Mouse (Mus musculus) macrophage (primary cell): ENCODE measurements around the gene Adam8. TPM values are rescaled to one million over a fixed set of nuclear protein-coding genes. Genes with fewer than 3 reads are reported as not detected.
A peak's percentile ranks its signal among the peaks of the same experiment; 100 is the strongest.

Experiments
- H3K27ac ChIP-seq: fragments of 350-480 bp; formaldehyde crosslinking; 2 replicates; pipeline ENCODE4 v1.9.0; 2021
- H3K36me3 ChIP-seq: fragments of 350-480 bp; formaldehyde crosslinking; 2 replicates; pipeline ENCODE4 v1.9.0; 2021; ENCODE audit errors: inconsistent target
- H3K4me3 ChIP-seq: fragments of 350-480 bp; formaldehyde crosslinking; 2 replicates; pipeline ENCODE4 v1.9.0; 2021; ENCODE audit errors: inconsistent target
- H3K79me2 ChIP-seq: fragments of 350-480 bp; formaldehyde crosslinking; 2 replicates; pipeline ENCODE4 v1.9.0; 2021; ENCODE audit errors: inconsistent target
- WGBS: methylation state at CpG from one replicate; pipeline ENCODE4 v1.1.7; 2026; ENCODE audit warnings: inconsistent platforms; ENCODE audit not compliant: missing documents; 5-methylcytosine and 5-hydroxymethylcytosine counted together
- polyA plus RNA-seq: library from polyadenylated mRNA; stranded (reverse); fragments of 250-400 nt; gene quantifications from 3 replicates; pipeline ENCODE4 v1.2.4, GENCODE M21; 2018; ENCODE audit warnings: inconsistent platforms

The Adam8 gene
- polyA plus RNA-seq, 1 experiment from 2014 or later, result 407 TPM

- Histone ChIP-seq H3K27ac (peak overlapping the region; percentile 99), H3K79me2 (no peaks in the 10 kb centered on the region), H3K4me3 (no peak overlapping the region), H3K36me3 (no peaks in the 10 kb centered on the region)
- WGBS, result 70% methylated on average over 7 of the region's 10 CpGs
These were observed 22.0 kb downstream of the Adam8 start for GRCm38 (mm10) chr7:139970216-139970919.

- Histone ChIP-seq H3K4me3 (no peak overlapping the region), H3K27ac (peak overlapping the region; percentile 99), H3K36me3 (no peaks in the 10 kb centered on the region), H3K79me2 (no peaks in the 10 kb centered on the region)
- 47% methylated on average over 5 of the region's 10 CpGs for WGBS
These were observed 22.8 kb downstream of the Adam8 start for GRCm38 (mm10) chr7:139969348-139970130.

GRCm38 (mm10) chr7:139968428-139968827 lies 23.9 kb downstream of the Adam8 start:
- 61% methylated on average over 4 of the region's 5 CpGs for WGBS
- H3K4me3 ChIP-seq, result no peak overlapping the region
- no peak overlapping the region for H3K27ac ChIP-seq
- no peaks in the 10 kb centered on the region for H3K36me3 ChIP-seq
- H3K79me2 ChIP-seq, result no peaks in the 10 kb centered on the region

GRCm38 (mm10) chr7:139967175-139967574 lies 25.2 kb downstream of the Adam8 start:
- no peak overlapping the region for H3K27ac ChIP-seq
- no peaks in the 10 kb centered on the region for H3K36me3 ChIP-seq
- 55% methylated on average over 4 of the region's 4 CpGs for WGBS
- H3K79me2 ChIP-seq, result no peaks in the 10 kb centered on the region
- no peak overlapping the region for H3K4me3 ChIP-seq

- Histone ChIP-seq H3K27ac (no peak overlapping the region), H3K36me3 (no peaks in the 10 kb centered on the region)
- WGBS, result 71% methylated on average over 3 of the region's 4 CpGs
These were observed 28.5 kb downstream of the Adam8 start for GRCm38 (mm10) chr7:139963814-139964213.

GRCm38 (mm10) chr7:139961141-139961540 lies 31.2 kb downstream of the Adam8 start:
- H3K4me3 ChIP-seq, result no peak overlapping the region
- H3K36me3 ChIP-seq, result no peaks in the 10 kb centered on the region
- H3K79me2 ChIP-seq, result no peaks in the 10 kb centered on the region
- no peak overlapping the region for H3K27ac ChIP-seq
- 91% methylated on average over 10 of the region's 10 CpGs for WGBS

More at GRCm38 (mm10) chr7:139963814-139964213, 28.5 kb downstream of the Adam8 start:
- Histone ChIP-seq H3K4me3 (no peak overlapping the region), H3K79me2 (no peaks in the 10 kb centered on the region)

- H3K27ac ChIP-seq, result no peak overlapping the region
- H3K36me3 ChIP-seq, result no peaks in the 10 kb centered on the region
- no peaks in the 10 kb centered on the region for H3K79me2 ChIP-seq
- no peak overlapping the region for H3K4me3 ChIP-seq
- WGBS, result 47% methylated on average over 11 of the region's 11 CpGs
These were observed 34.4 kb downstream of the Adam8 start for GRCm38 (mm10) chr7:139957958-139958357.

GRCm38 (mm10) chr7:139957437-139957836 lies 34.9 kb downstream of the Adam8 start:
- 6% methylated on average over 11 of the region's 11 CpGs for WGBS
- no peak overlapping the region for H3K4me3 ChIP-seq
- no peaks in the 10 kb centered on the region for H3K79me2 ChIP-seq
- no peaks in the 10 kb centered on the region for H3K36me3 ChIP-seq
- no peak overlapping the region for H3K27ac ChIP-seq

- H3K36me3 ChIP-seq, result no peaks in the 10 kb centered on the region
- no peak overlapping the region for H3K4me3 ChIP-seq
- no peaks in the 10 kb centered on the region; the same call in 1 of the 2 replicates for H3K79me2 ChIP-seq
- H3K27ac ChIP-seq, result no peak overlapping the region
- 92% methylated on average over 3 of the region's 3 CpGs for WGBS
These were observed 35.7 kb downstream of the Adam8 start for GRCm38 (mm10) chr7:139956658-139957057.

GRCm38 (mm10) chr7:139955505-139955904 lies 36.9 kb downstream of the Adam8 start:
- whole genome bisulfite sequencing, result 98% methylated on average over 4 of the region's 4 CpGs
- Histone ChIP-seq H3K27ac (no peak overlapping the region), H3K36me3 (no peaks in the 10 kb centered on the region)

GRCm38 (mm10) chr7:139951991-139952633 lies 40.2 kb downstream of the Adam8 start:
- Histone ChIP-seq H3K36me3 (no peaks in the 10 kb centered on the region), H3K4me3 (no peak overlapping the region), H3K27ac (no peak overlapping the region), H3K79me2 (no peaks in the 10 kb centered on the region; the same call in 1 of the 2 replicates)
- WGBS, result 88% methylated on average over 6 of the region's 6 CpGs

More at GRCm38 (mm10) chr7:139955505-139955904, 36.9 kb downstream of the Adam8 start:
- Histone ChIP-seq H3K79me2 (no peaks in the 10 kb centered on the region; the same call in 1 of the 2 replicates), H3K4me3 (no peak overlapping the region)

GRCm38 (mm10) chr7:139951079-139951478 lies 41.3 kb downstream of the Adam8 start:
- Histone ChIP-seq H3K27ac (peak overlapping the region; percentile 49), H3K4me3 (peak overlapping the region; percentile 86), H3K79me2 (no peaks in the 10 kb centered on the region; the same call in 1 of the 2 replicates), H3K36me3 (no peaks in the 10 kb centered on the region)
- WGBS, result 5% methylated on average over 13 of the region's 16 CpGs

GRCm38 (mm10) chr7:139950283-139950971 lies 41.9 kb downstream of the Adam8 start:
- Histone ChIP-seq H3K27ac (peak overlapping the region; percentile 49), H3K36me3 (no peaks in the 10 kb centered on the region), H3K79me2 (no peaks in the 10 kb centered on the region; the same call in 1 of the 2 replicates), H3K4me3 (peak overlapping the region; percentile 86)
- under 1% methylated on average over 33 of the region's 33 CpGs for WGBS

- WGBS, result 4% methylated on average over 14 of the region's 15 CpGs
- H3K79me2 ChIP-seq, result no peaks in the 10 kb centered on the region; the same call in 1 of the 2 replicates
- H3K36me3 ChIP-seq, result no peaks in the 10 kb centered on the region
- H3K27ac ChIP-seq, result peak overlapping the region; percentile 49; the same call in 1 of the 2 replicates
- peak overlapping the region; percentile 86 for H3K4me3 ChIP-seq
These were observed 42.5 kb downstream of the Adam8 start for GRCm38 (mm10) chr7:139949893-139950282.
